Mouse (Mus musculus) heart, embryonic 13.5 days (tissue): ENCODE results near the gene Ndufv2. TPM values are rescaled to one million over a fixed set of nuclear protein-coding genes. Genes with fewer than 3 reads are reported as not detected.
"Not testable (repeated sequence)": the region's sequence is repeated elsewhere in the genome, so short reads cannot be mapped to it uniquely, and the experiment has no call there.

Source experiments
- ATAC-seq: fragments of 200-750 bp; cut with Nextera tagmentation; 2 replicates; pipeline ENCODE4 v1.8.0; 2017; ENCODE audit warnings: moderate TSS enrichment; ENCODE audit not compliant: insufficient number of reproducible peaks, low FRiP score, low TSS enrichment; ENCODE audit errors: extremely low read depth
- H3K27ac ChIP-seq: fragments of 300-500 bp; sonication (generic); replicated peaks from 2 replicates; pipeline ENCODE4 v1.5.1; 2015; ENCODE audit warnings: moderate library complexity, mild to moderate bottlenecking, inconsistent platforms
- H3K27me3 ChIP-seq: fragments of 300-500 bp; sonication (generic); replicated peaks from 2 replicates; pipeline ENCODE4 v1.6.1; 2015; ENCODE audit warnings: mild to moderate bottlenecking, inconsistent platforms
- H3K36me3 ChIP-seq: fragments of 300-500 bp; sonication (generic); 2 replicates; pipeline ENCODE4 v1.6.1; 2015; ENCODE audit warnings: mild to moderate bottlenecking, inconsistent platforms
- H3K4me1 ChIP-seq: fragments of 300-500 bp; sonication (generic); 2 replicates; pipeline ENCODE4 v1.6.1; 2015; ENCODE audit warnings: inconsistent platforms
- H3K4me2 ChIP-seq: fragments of 300-500 bp; sonication (generic); 2 replicates; pipeline ENCODE4 v1.6.1; 2015; ENCODE audit warnings: inconsistent platforms, mild to moderate bottlenecking, moderate library complexity
- H3K4me3 ChIP-seq: fragments of 300-500 bp; sonication (generic); 2 replicates; pipeline ENCODE4 v1.5.1; 2015; ENCODE audit warnings: moderate library complexity, mild to moderate bottlenecking, inconsistent platforms
- H3K9ac ChIP-seq: fragments of 300-500 bp; sonication (generic); 2 replicates; pipeline ENCODE4 v1.6.1; 2015; ENCODE audit warnings: inconsistent platforms, mild to moderate bottlenecking, moderate library complexity
- H3K9me3 ChIP-seq: fragments of 300-500 bp; sonication (generic); 2 replicates; pipeline ENCODE4 v1.6.1; 2016; ENCODE audit warnings: inconsistent platforms
- WGBS: fragments of 180-500 bp; shearing (Covaris S2); methylation state at CpG from one replicate; pipeline ENCODE4 v1.1.7; 2015; ENCODE audit warnings: mixed read lengths; 5-methylcytosine and 5-hydroxymethylcytosine counted together
- polyA plus RNA-seq: library from polyadenylated mRNA; unstranded; fragments of >200 nt; fragmentation: Nextera tagmentation; extraction: Ambion mirVana; gene quantifications from 2 replicates; pipeline ENCODE4 v1.2.1, GENCODE M21; 2015

The Ndufv2 gene
- polyA plus RNA-seq, 1 experiment from 2014 or later = 526 TPM

DNA sequence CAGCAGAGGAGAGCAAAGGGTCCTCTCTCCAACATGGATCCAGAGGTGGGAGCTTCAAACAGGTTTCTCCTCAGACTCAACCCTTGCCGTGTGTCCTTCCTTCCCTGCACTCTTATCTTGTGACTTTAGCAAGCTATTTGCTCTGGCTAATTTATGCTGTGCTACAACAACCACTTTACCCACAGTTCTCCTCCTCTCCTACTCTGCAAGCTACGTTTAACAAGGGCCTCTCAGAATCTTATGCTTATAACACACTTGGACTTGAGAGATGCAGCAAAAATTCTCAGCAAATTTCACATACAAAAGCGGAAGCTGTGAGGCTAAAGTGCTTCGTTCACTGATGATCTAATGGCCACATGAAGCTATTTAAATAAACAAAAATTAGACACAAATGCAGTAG, 48.0 kb downstream of the Ndufv2 start:
- H3K4me1 ChIP-seq = peaks cover 7% of the 10 kb centered on the region; the same call in 1 of the 2 replicates
- no peak overlapping the region for H3K27ac ChIP-seq
- H3K36me3 ChIP-seq = peaks cover 13% of the 10 kb centered on the region; the same call in 1 of the 2 replicates
- no peak overlapping the region for H3K4me3 ChIP-seq
- H3K4me2 ChIP-seq = no peak overlapping the region
- ATAC-seq = no peak
- 54% methylated on average over 4 of the region's 4 CpGs for whole genome bisulfite sequencing
- no peaks in the 10 kb centered on the region for H3K9me3 ChIP-seq
- H3K27me3 ChIP-seq = no peaks in the 10 kb centered on the region
- no peak overlapping the region for H3K9ac ChIP-seq

DNA sequence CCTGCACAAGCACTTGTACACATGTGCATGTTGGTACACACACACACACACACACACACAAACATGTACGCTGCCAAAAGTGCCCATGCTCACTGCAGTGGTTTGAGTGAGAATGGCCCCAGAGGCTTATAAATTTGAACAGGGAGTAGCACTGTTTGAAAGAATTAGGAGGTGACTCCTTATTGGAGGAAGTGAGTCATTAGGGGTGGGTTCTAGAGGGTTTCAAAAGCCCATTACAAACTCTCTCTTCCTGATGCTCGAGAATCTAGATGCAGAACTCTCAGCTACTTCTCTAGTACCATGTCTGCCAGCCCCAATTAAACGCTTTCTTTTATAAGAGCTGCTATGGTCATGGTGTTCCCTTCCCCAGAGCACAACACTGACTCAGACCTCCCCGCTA, 52.6 kb downstream of the Ndufv2 start:
- no peak overlapping the region for H3K4me3 ChIP-seq
- H3K4me1 ChIP-seq = peaks cover 7% of the 10 kb centered on the region; the same call in 1 of the 2 replicates
- no peaks in the 10 kb centered on the region for H3K27me3 ChIP-seq
- H3K9ac ChIP-seq = no peak overlapping the region
- ATAC-seq = no peak
- H3K36me3 ChIP-seq = peaks cover 22% of the 10 kb centered on the region
- 85% methylated on average over 4 of the region's 4 CpGs for WGBS
- H3K9me3 ChIP-seq = no peaks in the 10 kb centered on the region
- no peak overlapping the region for H3K4me2 ChIP-seq
- H3K27ac ChIP-seq = no peak overlapping the region

DNA sequence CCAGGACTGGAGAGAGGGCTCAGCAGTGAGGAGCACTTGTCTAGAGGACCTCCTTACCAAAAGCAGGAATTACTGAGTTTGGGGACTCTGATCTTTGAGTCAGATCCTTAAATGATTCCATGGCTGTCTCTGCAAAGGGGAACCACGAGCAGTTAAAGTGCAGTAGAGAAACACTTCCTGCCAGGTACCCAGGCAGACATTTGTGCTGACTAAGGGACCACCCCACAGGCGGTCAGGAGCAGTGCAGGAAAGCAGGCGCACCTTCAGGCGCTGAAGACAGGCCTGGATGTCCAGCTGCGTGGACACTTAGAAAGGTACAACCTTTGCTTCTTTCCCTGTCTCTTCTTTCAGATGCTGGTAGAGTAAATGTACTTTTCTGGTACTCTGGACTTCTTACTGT, 53.2 kb downstream of the Ndufv2 start:
- Histone ChIP-seq H3K4me3 (no peak overlapping the region), H3K9me3 (no peaks in the 10 kb centered on the region), H3K27me3 (no peaks in the 10 kb centered on the region), H3K27ac (no peak overlapping the region), H3K4me2 (no peak overlapping the region), H3K9ac (no peak overlapping the region), H3K4me1 (peaks cover 1% of the 10 kb centered on the region; the same call in 1 of the 2 replicates), H3K36me3 (peaks cover 22% of the 10 kb centered on the region)
- 68% methylated on average over 5 of the region's 5 CpGs for WGBS
- no peak for ATAC-seq

DNA sequence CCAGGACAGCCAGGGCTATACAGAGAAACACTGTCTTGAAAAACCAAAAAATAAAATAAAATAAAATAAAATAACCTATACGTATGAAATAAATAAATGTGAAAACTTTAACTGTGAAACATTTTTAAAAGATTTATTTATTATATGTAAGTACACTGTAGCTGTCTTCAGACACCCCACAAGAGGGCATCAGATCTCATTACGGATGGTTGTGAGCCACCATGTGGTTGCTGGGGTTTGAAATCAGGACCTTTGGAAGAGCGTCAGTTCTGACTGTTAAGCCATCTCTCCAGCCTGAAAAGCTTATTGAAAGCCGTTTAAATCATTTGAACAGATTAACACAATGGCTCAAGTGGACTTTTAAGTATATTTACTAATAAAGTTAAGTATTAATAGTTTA, 57.7 kb downstream of the Ndufv2 start:
- not testable (repeated sequence) for ATAC-seq
- WGBS = 80% methylated on average over 4 of the region's 4 CpGs

DNA sequence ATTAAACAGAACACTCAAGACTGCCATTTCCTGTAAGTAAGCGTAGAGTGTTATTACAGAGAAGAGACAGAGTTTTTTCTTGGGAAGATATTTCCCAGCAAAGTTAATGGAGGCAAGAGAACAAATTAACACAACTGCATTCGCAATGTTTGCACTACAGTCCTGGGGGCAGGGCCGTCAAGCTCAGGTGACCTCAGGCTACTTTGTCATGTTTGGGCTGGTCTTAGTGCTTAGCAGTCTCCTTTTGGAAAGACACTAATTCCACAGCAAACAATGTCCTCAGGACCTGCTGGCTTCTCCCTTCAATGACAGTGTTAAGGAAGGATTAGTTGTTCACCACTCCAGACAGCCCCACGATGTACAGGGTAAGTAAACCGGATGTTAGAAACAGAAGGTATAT, 60.3 kb downstream of the Ndufv2 start:
- WGBS = 75% methylated on average over 5 of the region's 5 CpGs
- H3K4me3 ChIP-seq = no peak overlapping the region

More for the DNA sequence above, 57.7 kb downstream of the Ndufv2 start:
- H3K27me3 ChIP-seq, H3K4me3 ChIP-seq, H3K9me3 ChIP-seq, H3K4me1 ChIP-seq, H3K4me2 ChIP-seq, H3K27ac ChIP-seq, H3K9ac ChIP-seq: not testable (repeated sequence)
- H3K36me3 ChIP-seq = peaks cover 18% of the 10 kb centered on the region

GRCm38 (mm10) chr17:66033239-66033638, 68.1 kb downstream of the Ndufv2 start:
- Histone ChIP-seq H3K36me3 (peaks cover 23% of the 10 kb centered on the region), H3K4me1 (no peaks in the 10 kb centered on the region), H3K4me2 (no peak overlapping the region), H3K27ac (no peak overlapping the region), H3K9ac (no peak overlapping the region), H3K27me3 (no peaks in the 10 kb centered on the region), H3K9me3 (no peaks in the 10 kb centered on the region), H3K4me3 (no peak overlapping the region)
- 74% methylated on average over 5 of the region's 5 CpGs for WGBS
- no peak for ATAC-seq

More for the DNA sequence above, 60.3 kb downstream of the Ndufv2 start:
- H3K36me3 ChIP-seq = peaks cover 18% of the 10 kb centered on the region
- no peak for ATAC-seq
- no peaks in the 10 kb centered on the region for H3K4me1 ChIP-seq
- H3K27ac ChIP-seq = no peak overlapping the region
- no peaks in the 10 kb centered on the region for H3K9me3 ChIP-seq
- no peak overlapping the region for H3K9ac ChIP-seq
- no peaks in the 10 kb centered on the region for H3K27me3 ChIP-seq
- no peak overlapping the region for H3K4me2 ChIP-seq

DNA sequence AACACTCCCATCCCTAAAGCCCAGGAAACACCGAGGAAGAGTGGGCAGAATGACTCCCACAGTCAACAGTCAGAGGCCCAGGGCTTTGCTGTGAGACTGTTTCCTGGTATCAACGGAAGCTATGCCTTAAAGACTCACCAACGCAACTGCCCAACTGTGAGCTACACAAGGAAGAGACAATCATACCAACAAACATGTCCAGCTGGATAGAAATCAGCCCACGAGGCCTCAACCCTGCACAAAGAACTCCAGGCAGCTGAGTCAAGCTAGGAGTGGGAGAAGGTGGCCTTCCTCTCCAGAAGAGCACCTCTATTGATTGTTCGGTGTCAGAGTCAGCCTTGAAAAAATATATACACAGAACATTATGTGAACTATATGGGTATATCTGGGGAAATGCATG, 69.4 kb downstream of the Ndufv2 start:
- H3K4me1 ChIP-seq = no peaks in the 10 kb centered on the region
- no peaks in the 10 kb centered on the region for H3K27me3 ChIP-seq
- no peak overlapping the region for H3K4me3 ChIP-seq
- H3K27ac ChIP-seq = no peak overlapping the region
- H3K9me3 ChIP-seq = no peaks in the 10 kb centered on the region
- 80% methylated on average over 5 of the region's 5 CpGs for WGBS
- H3K9ac ChIP-seq = no peak overlapping the region
- H3K36me3 ChIP-seq = peaks cover 27% of the 10 kb centered on the region
- no peak overlapping the region for H3K4me2 ChIP-seq
- no peak for ATAC-seq

Other genes starting within 250 kb of the Ndufv2 start
- gene Ralbp1, start 215.8 kb downstream of the Ndufv2 start, polyA plus RNA-seq = 43.9 and 46.6 TPM in 2 replicates
- 87.4 and 94.7 TPM in 2 replicates for gene Twsg1, start 150.3 kb downstream of the Ndufv2 start, polyA plus RNA-seq
- 15.2 and 16.1 TPM in 2 replicates for gene Ankrd12, start 24.5 kb downstream of the Ndufv2 start, polyA plus RNA-seq
- 25.0 and 28.8 TPM in 2 replicates for gene Washc1, start 10.0 kb upstream of the Ndufv2 start, polyA plus RNA-seq
- 12.6 and 12.7 TPM in 2 replicates for gene Ddx11, start 22.0 kb upstream of the Ndufv2 start, polyA plus RNA-seq